Mouse (Mus musculus) kidney, postnatal 4 days (tissue): ENCODE data around the gene Thy1.
A peak's percentile ranks its signal among the peaks of the same experiment; 100 is the strongest.

Experiments used
- DNase-seq, 2 experiments: peaks; one replicate each; pipeline ENCODE4 v3.0.0; 2021; ENCODE audit warnings: mixed read lengths in 2 of 2

Thy1 gene

GRCm38 (mm10) chr9:44084659-44085229, 41.6 kb downstream of the Thy1 start:
- DNase-seq: peak; percentile 98

DNA sequence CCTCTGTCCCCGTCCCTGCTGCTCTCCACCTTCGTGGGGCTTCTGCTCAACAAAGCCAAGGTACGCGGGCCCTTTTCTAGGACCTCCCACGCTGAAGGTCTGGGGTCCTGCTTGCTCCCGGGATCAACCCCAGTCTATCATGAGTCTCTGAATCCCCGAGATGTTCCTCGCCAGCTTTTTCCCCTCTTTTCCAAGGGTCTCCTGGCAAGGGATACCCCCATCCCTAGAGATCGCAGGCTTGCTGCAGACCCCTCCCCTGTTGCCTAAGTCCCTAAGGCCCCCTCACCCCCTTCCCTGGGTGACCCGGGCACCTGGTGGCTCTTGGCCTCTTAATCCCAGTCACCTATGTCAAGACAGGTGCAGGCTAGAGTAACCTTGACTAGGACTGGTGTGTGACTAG, 42.1 kb downstream of the Thy1 start:
- no peak for DNase-seq

GRCm38 (mm10) chr9:44085741-44086665, 42.8 kb downstream of the Thy1 start:
- no peak for DNase-seq

- DNase-seq: peak; percentile 28 to 50
Observed at GRCm38 (mm10) chr9:44086960-44087359, 43.8 kb downstream of the Thy1 start.

- peak; percentile 35 to 71 for DNase-seq
Observed at GRCm38 (mm10) chr9:44087761-44088455, 44.7 kb downstream of the Thy1 start.

DNA sequence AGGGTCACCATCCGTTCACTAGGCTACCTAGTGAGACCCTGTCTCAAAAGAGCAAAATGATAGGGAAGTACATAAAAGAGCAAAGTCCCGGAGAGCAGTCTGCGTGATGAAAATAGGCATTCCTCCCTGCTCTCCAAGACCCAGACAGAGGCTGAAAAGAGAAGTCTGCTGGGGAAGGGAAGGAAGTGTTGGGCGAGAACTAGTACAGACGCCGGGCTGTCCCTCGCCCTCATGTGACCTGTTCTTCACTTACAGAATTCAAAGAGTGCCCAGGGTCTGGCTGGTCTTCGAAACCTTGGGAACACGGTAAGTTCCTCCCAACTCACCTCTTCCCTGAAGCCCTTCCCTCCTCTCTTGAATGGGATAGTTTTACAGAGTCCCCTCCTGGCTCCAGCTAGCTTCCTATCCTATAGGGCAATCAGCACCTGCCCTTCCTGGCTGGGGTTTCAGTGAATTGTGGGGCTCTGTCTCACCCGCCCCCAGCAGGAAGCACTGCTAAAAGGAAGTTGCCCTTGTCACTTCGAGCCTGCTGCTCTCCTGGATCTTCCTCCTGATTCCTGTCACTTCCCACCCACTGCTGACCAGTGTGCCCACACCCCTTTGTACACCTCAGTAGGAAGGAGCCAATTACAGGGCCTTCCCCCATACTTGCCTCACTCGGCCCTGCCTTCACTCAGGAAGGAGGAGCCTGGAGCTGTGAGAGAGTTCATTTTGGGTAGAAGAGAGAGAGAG, 45.9 kb downstream of the Thy1 start:
- no peak for DNase-seq

GRCm38 (mm10) chr9:44093612-44094503, 50.7 kb downstream of the Thy1 start:
- peak; percentile 91 to 92 for DNase-seq

DNA sequence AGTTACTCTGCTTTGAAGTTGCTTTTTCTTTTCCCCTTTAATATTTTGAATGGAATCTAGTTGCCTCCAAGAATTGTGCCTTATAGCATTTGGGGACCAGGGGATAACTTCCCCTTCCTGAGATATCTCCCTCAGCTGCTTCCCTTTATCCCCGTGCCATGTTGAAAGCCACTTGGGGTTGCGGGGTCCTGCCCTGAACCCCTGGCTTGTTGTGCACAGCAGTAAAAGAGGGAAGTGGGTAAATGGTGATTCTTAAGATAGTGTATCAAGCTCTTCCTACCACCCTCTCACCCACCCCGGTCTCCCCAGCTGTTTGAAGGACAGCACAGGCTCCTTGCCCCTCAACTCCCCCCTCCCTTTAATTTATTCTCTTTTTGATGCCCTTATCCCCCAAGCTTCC, 51.6 kb downstream of the Thy1 start:
- DNase-seq: no peak

- DNase-seq: no peak
Observed at GRCm38 (mm10) chr9:44095781-44096180, 52.6 kb downstream of the Thy1 start.

DNA sequence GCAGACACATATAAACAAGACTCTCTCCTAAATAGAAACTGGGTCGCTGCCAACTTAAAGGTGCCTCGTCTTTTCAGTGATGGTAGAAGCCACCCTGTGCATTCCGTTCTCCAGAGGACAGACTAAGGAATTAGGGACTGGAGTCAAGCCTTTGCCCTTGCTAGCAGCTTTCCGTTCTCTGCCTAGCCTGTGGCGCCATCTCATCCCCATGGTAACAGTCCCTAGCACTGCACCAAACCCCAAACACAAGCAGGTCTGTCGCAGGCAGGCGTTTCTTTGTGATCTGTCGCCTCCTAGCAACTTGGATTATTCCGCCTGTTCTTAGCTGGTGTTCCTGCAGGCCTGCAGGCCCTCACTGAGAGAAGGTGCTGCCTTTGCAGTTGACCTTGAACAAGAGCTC, 53.4 kb downstream of the Thy1 start:
- no peak for DNase-seq
